Mouse (Mus musculus) mouse trophoblast stem cell (cell line): ENCODE measurements around the gene Cacna1e.

ENCODE experiments used
- in situ Hi-C, 2 experiments: fragments of 300-500 bp; cut with MseI, MboI; formaldehyde crosslinking; loops; 2 replicates in 1 of 2; 3 replicates in 1 of 2; pipeline ENCODE4 v1.15.1; 2025

The Cacna1e gene

DNA sequence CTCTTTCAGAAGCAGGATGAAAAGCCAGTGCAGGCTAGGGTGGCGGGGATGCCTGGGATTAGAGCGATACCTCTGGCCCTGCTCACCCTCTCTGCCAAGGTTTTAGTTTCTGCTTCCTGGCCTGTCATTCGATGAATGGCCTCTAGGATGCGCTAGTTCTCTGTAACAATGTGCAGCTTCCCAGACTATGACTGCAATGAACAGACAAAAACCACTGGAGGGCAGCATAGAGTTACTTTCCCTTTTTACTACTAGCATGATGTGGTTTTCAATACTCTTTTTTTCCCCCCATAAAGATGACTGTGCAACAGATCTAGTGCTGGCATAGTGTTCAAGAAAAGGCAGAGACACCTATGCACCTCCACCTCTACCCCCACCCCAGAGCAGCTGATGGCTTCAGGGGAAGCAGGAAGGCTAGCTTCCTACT lies 98.0 kb downstream of the Cacna1e start:
- in situ Hi-C loops = loop anchor here (5.0 to 25.0 kb wide), 3 partner anchors 221 to 429 kb away; no protein-coding TSS in a partner anchor

- in situ Hi-C loops = loop anchor here (5.0 to 25.0 kb wide), 3 partner anchors 222 to 430 kb away; no protein-coding TSS in a partner anchor
These were observed 99.4 kb downstream of the Cacna1e start for GRCm38 (mm10) chr1:154784862-154785261.

- in situ Hi-C loops = loop anchor here (10.0 to 25.0 kb wide), 2 partner anchors 429 to 431 kb away; no protein-coding TSS in a partner anchor
These were observed 100.8 kb downstream of the Cacna1e start for GRCm38 (mm10) chr1:154783521-154783920.

- in situ Hi-C loops = loop anchor here (10.0 to 25.0 kb wide), 2 partner anchors 432 to 435 kb away; no protein-coding TSS in a partner anchor
These were observed 104.3 kb downstream of the Cacna1e start for GRCm38 (mm10) chr1:154779908-154780514.

DNA sequence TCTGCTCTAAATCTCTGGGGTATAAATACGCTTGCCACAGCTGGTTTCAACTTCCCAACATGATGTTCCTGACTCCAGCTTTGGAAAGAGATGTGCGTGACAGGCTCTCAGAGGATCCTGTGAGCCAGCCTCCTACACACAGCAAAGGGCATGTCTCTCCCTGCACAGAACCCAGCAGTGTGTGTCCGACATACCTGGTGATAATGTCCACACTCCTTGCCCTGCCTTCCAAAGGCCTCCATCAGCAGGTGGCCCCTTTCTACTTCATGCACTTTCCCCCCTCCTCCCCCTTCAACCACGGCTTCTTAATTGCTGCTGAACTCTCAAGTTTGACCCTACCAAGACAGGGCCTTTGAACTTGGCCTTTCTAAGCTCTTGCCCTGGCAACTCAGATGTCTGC lies 108.0 kb downstream of the Cacna1e start:
- in situ Hi-C loops = loop anchor here in 1 of 2 experiments (25.0 kb wide), 1 partner anchor 436 kb away; no protein-coding TSS in a partner anchor

- in situ Hi-C loops = no loop called here
These were observed 109.8 kb downstream of the Cacna1e start for GRCm38 (mm10) chr1:154774468-154774867.

DNA sequence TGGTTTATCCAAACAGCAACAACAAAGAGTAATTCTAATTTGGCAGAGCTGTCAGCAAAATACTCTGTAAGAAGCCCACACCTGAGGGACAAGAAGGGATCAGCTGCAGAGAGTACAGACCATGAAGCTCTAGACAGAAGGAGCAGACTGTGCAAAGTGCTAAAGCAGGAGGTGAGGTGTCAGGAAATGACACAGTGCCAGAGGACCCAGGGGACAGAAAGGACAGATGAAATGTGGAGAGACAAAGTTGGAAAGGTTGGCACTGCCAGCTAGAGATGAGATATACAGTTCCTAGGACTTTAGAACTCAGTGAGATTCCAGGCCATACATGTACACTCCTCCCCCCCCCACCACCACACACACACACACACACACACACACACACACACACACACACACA lies 113.2 kb downstream of the Cacna1e start:
- in situ Hi-C loops = no loop called here

DNA sequence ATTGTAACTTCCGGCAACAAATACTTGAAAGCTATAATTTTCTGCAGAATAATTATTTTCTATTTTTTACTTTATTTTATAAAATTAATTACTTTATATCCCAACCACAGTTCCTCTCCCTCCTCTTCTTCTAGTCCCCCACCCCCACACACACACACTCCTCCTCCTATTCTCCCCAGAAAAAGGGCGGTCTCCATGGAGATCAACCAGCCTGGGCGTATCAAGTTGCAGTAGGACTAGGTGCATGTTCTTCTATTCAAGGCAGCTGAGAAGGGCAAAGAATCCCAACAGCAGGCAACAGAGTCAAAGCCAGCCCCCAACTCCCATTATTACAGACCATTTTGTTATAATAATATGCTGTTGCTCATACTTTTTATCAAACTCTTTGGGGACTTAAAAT lies 113.8 kb downstream of the Cacna1e start:
- in situ Hi-C loops = no loop called here

- in situ Hi-C loops = no loop called here
These were observed 121.2 kb downstream of the Cacna1e start for GRCm38 (mm10) chr1:154763132-154763531.

DNA sequence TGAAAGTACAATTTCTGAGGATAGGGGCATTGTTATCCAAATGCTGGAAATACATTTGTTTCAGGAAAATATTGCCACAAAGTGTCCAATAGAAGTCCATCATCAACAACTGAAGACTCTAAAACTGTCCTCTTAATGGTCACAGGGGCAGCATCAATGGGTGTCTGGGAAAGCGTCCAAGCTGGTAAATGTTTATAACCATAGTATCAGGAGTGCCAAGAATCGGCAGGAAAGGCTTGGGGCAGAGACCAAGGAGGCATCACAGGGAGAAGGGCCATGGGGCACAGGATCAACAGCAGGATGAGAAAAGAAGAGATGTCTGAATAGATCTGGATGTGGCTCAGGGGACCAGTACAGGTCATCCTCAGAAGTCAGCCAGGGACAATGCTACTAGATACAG lies 132.2 kb downstream of the Cacna1e start:
- in situ Hi-C loops = no loop called here

GRCm38 (mm10) chr1:154748531-154748930 lies 135.8 kb downstream of the Cacna1e start:
- in situ Hi-C loops = no loop called here

- in situ Hi-C loops = no loop called here
These were observed 139.1 kb downstream of the Cacna1e start for GRCm38 (mm10) chr1:154745241-154745640.

GRCm38 (mm10) chr1:154730411-154730961 lies 153.8 kb downstream of the Cacna1e start:
- in situ Hi-C loops = no loop called here

GRCm38 (mm10) chr1:154729269-154729980 lies 154.9 kb downstream of the Cacna1e start:
- in situ Hi-C loops = loop anchor here (5.0 kb wide), 1 partner anchor 447 kb away; no protein-coding TSS in a partner anchor

DNA sequence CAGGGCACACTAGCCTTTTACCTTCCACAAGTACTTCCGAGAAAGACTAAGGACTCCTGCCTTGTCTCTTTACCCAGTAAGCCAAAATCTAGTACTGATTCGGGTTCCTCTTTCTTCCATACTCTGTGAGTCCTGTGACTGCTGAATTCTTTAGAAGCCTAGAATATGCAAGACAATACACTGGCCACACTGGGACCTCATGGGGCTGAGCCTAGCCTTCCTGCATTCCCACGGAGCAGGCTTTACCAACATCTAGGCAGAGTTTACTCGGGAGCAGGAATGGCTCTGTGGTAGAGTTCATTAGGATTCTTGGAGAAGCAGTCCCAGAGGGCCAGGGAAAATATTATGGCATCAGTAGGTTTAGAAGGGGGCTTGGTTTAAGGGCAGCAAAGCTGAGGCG lies 155.6 kb downstream of the Cacna1e start:
- in situ Hi-C loops = loop anchor here (5.0 kb wide), 1 partner anchor 446 kb away; no protein-coding TSS in a partner anchor

DNA sequence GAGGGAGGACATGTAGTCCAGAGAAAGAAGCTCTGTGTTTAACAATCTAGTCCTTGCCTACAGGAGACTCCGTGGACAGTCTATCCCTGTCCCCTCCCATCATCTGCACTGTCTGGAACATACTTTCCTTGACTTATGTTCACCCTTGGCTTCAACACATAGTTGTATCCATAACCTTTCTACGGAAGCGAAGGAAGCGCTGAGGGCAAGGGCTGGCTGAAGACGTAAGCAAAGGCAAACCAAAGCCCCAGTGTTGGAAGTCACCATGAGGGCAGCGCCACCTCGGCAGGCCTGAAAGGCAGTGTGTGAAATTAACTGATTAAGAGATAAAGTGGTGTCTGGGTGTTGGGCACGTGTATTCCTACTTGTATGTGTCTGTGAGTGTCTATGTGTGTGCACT lies 156.6 kb downstream of the Cacna1e start:
- in situ Hi-C loops = loop anchor here (5.0 kb wide), 1 partner anchor 445 kb away; no protein-coding TSS in a partner anchor

GRCm38 (mm10) chr1:154726361-154727161 lies 157.7 kb downstream of the Cacna1e start:
- in situ Hi-C loops = loop anchor here (5.0 kb wide), 1 partner anchor 444 kb away; no protein-coding TSS in a partner anchor

DNA sequence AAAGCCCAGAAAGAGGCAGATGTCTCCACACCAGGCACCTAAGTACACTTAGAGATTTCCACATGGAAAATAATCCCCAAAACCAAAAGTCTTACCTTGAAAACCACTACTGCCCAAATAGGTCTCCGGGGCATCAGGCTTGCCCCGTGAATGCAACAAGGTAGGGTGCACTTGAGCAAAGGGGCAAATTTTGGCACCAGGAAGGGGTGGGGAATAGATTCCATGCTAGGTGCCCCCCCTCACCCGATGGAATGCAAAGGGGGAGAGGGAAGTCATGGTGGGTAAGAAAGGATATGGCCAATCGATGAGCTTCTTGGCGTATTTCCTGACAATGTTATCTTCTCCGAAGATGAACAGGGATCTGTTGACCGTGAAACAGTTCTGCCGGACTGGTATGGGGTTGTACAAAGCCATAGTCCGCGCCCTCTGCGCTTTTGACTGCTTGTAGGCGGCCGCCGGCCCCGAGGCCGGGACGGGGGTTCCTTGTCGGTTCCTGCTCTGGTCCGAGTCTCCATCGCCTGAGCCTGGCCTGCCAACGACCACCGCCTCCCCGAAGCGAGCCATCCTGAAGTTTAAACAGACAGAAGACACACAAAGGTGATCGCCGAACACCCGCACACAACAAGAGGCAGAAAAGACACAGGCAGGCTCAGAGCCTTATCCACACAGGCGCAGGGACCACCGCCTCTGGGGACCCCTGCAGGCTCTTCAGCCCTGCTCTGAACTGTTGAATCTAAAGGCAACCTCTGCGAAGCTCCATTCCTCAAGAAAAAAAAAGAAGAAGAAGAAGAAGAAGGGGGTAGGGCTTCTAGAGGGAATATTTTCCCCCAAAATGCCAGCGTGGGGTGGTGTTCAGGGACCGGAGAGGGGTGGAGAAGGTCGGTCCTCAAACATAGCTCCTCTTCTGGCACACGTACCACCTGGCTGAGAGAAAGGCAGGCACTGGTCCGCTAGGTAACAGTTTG lies 158.7 kb downstream of the Cacna1e start:
- in situ Hi-C loops = loop anchor here (5.0 kb wide), 1 partner anchor 443 kb away; no protein-coding TSS in a partner anchor

GRCm38 (mm10) chr1:154723537-154724286 lies 160.6 kb downstream of the Cacna1e start:
- in situ Hi-C loops = no loop called here
